Mouse (Mus musculus): ENCODE measurements at regions not wholly inside any gene's neighbourhood (a gene's known extent, or its start where the extent isn't known, plus 50 kb on each side); places are given as distances from the start of the nearest gene placed in this dataset.

- TF ChIP-seq CTCF (IDR thresholded peaks at IDR 0.05; ENCODE audit: borderline replicate concordance, insufficient read depth, low read length) (no peak), POLR2A (IDR thresholded peaks at IDR 0.05; ENCODE audit: low read depth, low read length) (no peak)
Observed at GRCm38 (mm10) chr8:6186561-6186960, 1081.4 kb upstream of the Slc10a2 start.

Data from embryonic fibroblast, embryonic 13.5 days (primary cell).